Comparison of ENCODE assay signal across 8 mouse cellular contexts in the genomic region with DNA sequence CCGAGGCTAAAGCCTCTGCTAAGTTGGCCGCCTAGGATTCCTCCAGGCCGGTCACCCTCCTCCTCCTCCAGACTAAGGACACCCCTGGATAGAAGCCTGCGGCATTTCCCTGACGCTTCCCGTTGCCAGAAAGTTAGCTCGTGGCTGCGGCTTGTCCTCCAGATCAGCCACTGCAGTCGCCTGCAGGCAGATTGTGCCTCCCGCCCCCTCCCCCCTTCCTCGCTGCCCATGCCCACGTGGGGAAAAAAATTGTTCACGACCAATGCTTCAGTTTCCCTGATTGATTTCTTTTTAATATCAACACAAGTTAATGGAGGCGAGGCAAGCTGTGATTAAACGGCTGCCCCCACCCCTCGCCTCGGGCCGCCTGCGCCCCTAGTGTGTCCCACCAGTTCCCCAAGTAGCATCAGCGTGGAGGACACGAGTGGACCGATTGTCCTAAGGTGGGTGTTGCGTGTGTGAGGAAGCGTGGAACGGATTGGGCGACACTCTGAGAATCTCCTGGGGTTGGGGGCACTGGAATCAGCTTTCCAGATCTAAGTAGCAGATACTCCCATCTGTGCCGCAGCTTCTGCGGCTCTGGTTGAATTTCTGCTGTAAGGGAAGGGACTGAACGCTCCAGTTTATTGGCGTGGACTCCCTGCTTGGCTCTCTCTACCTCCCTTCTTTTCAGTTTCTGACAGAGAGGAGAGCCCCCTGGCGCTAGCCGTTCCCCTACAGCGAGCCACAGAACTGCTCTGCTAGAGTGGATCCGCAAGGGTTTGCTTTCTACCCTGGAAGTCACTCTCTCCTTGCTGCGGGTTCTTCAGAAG. TPM values are rescaled to one million over a fixed set of nuclear protein-coding genes. Genes with fewer than 3 reads are reported as not detected.
DNase-seq lines count a peak whose midpoint lies in the region; ATAC-seq and TF ChIP-seq lines count a peak whose summit lies in the region.

No protein-coding gene starts in this region.

- dilution Hi-C loops in CH12.LX (cut with MboI; ENCODE audit: extremely low pct_ligation_motif_present, extremely low pct_unique_long_range_greater_than_20kb, low sequenced_read_pairs): no loop called here

- no peaks in the 10 kb centered on the region for H3K9me3 ChIP-seq in CH12.LX (replicated peaks; ENCODE audit: low read length)
- no peaks in the 10 kb centered on the region for H3K9me3 ChIP-seq in embryonic facial prominence, embryonic 13.5 days
- no peaks in the 10 kb centered on the region for H3K9me3 ChIP-seq in limb, embryonic 13.5 days
- H3K9me3 ChIP-seq in midbrain, embryonic 14.5 days (ENCODE audit: control insufficient read depth, low read length): no peaks in the 10 kb centered on the region

- intact Hi-C loops in heart, postnatal 36 days (cut with DNase I): loop anchor here (2.0 to 10.0 kb wide), 4 partner anchors 13 to 1563 kb away; no protein-coding TSS in a partner anchor

- H3K36me3 ChIP-seq in CH12.LX (replicated peaks in 1 of 2; ENCODE audit: control insufficient read depth in 1 of 2, insufficient read depth in 1 of 2, low read length in 1 of 2): peaks cover 0 to 10% of the 10 kb centered on the region in 2 experiments
- H3K36me3 ChIP-seq in embryonic facial prominence, embryonic 13.5 days: peaks cover 5% of the 10 kb centered on the region; the same call in 1 of the 2 replicates
- no peaks in the 10 kb centered on the region for H3K36me3 ChIP-seq in limb, embryonic 13.5 days
- no peaks in the 10 kb centered on the region for H3K36me3 ChIP-seq in midbrain, embryonic 14.5 days (ENCODE audit: control insufficient read depth, insufficient read depth, low read length)

- peak in 1 of 2 experiments; percentile 48; a peak in 2 of 4 replicates for TF ChIP-seq CTCF in CH12.LX (conservative IDR thresholded peaks at IDR 0.05 in 1 of 2, IDR thresholded peaks at IDR 0.05 in 1 of 2; ENCODE audit: low read depth in 2 of 2, low read length in 2 of 2)

- H3K27me3 ChIP-seq in CH12.LX (replicated peaks): no peaks in the 10 kb centered on the region
- peaks cover 30% of the 10 kb centered on the region for H3K27me3 ChIP-seq in embryonic facial prominence, embryonic 13.5 days
- H3K27me3 ChIP-seq in limb, embryonic 13.5 days: peaks cover 28% of the 10 kb centered on the region
- H3K27me3 ChIP-seq in midbrain, embryonic 14.5 days (ENCODE audit: control insufficient read depth, insufficient read depth, low read length): peaks cover 12% of the 10 kb centered on the region

- in situ Hi-C loops in CH12.LX (cut with MboI; ENCODE audit: low pct_ligation_motif_present, low pct_unique_long_range_greater_than_20kb, low sequenced_read_pairs): loop anchor here (25.0 kb wide), 3 partner anchors 520 to 1570 kb away; no protein-coding TSS in a partner anchor

- peak; percentile 19 for TF ChIP-seq RAD21 in CH12.LX (IDR thresholded peaks at IDR 0.05; ENCODE audit: low read depth, low read length)

- no peak for ATAC-seq in embryonic facial prominence, embryonic 13.5 days (ENCODE audit: insufficient number of reproducible peaks, insufficient read depth, low FRiP score, low TSS enrichment, low read depth)
- no peak; the same call in 1 of the 2 replicates for ATAC-seq in limb, embryonic 13.5 days (ENCODE audit: low FRiP score, low read depth)
- ATAC-seq in midbrain, embryonic 14.5 days (ENCODE audit: low FRiP score, low TSS enrichment): no peak
- ATAC-seq in inflammation-experienced regulatory T-cells, adult 6 months: no peak

- H3K79me2 ChIP-seq in CH12.LX (replicated peaks; ENCODE audit: control insufficient read depth, extremely low read depth, insufficient read depth, poor library complexity, severe bottlenecking): peaks cover 35% of the 10 kb centered on the region

- under 1% methylated on average over 35 of the region's 35 CpGs for WGBS in embryonic facial prominence, embryonic 13.5 days
- WGBS in limb, embryonic 13.5 days: under 1% methylated on average over 35 of the region's 35 CpGs
- under 1% methylated on average over 35 of the region's 35 CpGs for WGBS in midbrain, embryonic 14.5 days

- TF ChIP-seq POLR2A in CH12.LX (IDR thresholded peaks at IDR 0.05; ENCODE audit: low read depth, low read length): no peak

- H3K27ac ChIP-seq in CH12.LX (ENCODE audit: insufficient read depth, low read depth): no peak overlapping the region; the same call in 1 of the 2 replicates
- H3K27ac ChIP-seq in embryonic facial prominence, embryonic 13.5 days: peak overlapping the region; percentile 83
- peak overlapping the region; percentile 80 for H3K27ac ChIP-seq in limb, embryonic 13.5 days
- H3K27ac ChIP-seq in midbrain, embryonic 14.5 days (replicated peaks; ENCODE audit: low read depth, low read length): peak overlapping the region; percentile 87

- peak overlapping the region; percentile 76 for H3K9ac ChIP-seq in CH12.LX (ENCODE audit: insufficient read depth, low read depth)
- H3K9ac ChIP-seq in embryonic facial prominence, embryonic 13.5 days: peak overlapping the region; percentile 87
- H3K9ac ChIP-seq in limb, embryonic 13.5 days: peak overlapping the region; percentile 85
- H3K9ac ChIP-seq in midbrain, embryonic 14.5 days (replicated peaks; ENCODE audit: low read length): peak overlapping the region; percentile 76

- peaks cover under 1 to 46% of the 10 kb centered on the region in 2 experiments; a peak in 2 of 4 replicates for H3K4me1 ChIP-seq in CH12.LX (ENCODE audit: control insufficient read depth in 1 of 2, insufficient read depth in 2 of 2)
- H3K4me1 ChIP-seq in embryonic facial prominence, embryonic 13.5 days: peaks cover 55% of the 10 kb centered on the region
- H3K4me1 ChIP-seq in limb, embryonic 13.5 days: peaks cover 64% of the 10 kb centered on the region
- peaks cover 34% of the 10 kb centered on the region for H3K4me1 ChIP-seq in midbrain, embryonic 14.5 days (ENCODE audit: control insufficient read depth, insufficient read depth, low read length)

- peak; percentile 57 to 80 for DNase-seq in adrenal gland, adult (ENCODE audit: inconsistent age in 2 of 2, low spot score in 1 of 2)
- no peak for DNase-seq in adrenal gland, adult 8-10 months
- no peak for DNase-seq in CH12.LX (ENCODE audit: extremely low read depth)
- peak; percentile 45 to 61 for DNase-seq in heart, postnatal 36 days
- peak; percentile 82 for DNase-seq in midbrain, embryonic 14.5 days

- peak overlapping the region; percentile 59 for H3K4me2 ChIP-seq in CH12.LX (ENCODE audit: insufficient read depth, low read depth, poor library complexity, severe bottlenecking)
- peak overlapping the region; percentile 92 for H3K4me2 ChIP-seq in embryonic facial prominence, embryonic 13.5 days
- H3K4me2 ChIP-seq in limb, embryonic 13.5 days (replicated peaks): peak overlapping the region; percentile 97
- peak overlapping the region; percentile 99 for H3K4me2 ChIP-seq in midbrain, embryonic 14.5 days (ENCODE audit: low read length)

- no peak for TF ChIP-seq EP300 in CH12.LX (IDR thresholded peaks at IDR 0.05; ENCODE audit: low read length)

- peak overlapping the region; percentile 67 to 75 (median 73) for H3K4me3 ChIP-seq in CH12.LX (replicated peaks in 1 of 3; ENCODE audit: low read depth in 2 of 3, low read length in 2 of 3, poor library complexity in 1 of 3)
- H3K4me3 ChIP-seq in embryonic facial prominence, embryonic 13.5 days: peak overlapping the region; percentile 74
- peak overlapping the region; percentile 71 for H3K4me3 ChIP-seq in limb, embryonic 13.5 days
- H3K4me3 ChIP-seq in midbrain, embryonic 14.5 days (replicated peaks; ENCODE audit: low read depth, low read length): peak overlapping the region; percentile 66

TF ChIP-seq in CH12.LX, 34 proteins besides CTCF, POLR2A, EP300 and RAD21:
- no peak for TF ChIP-seq E2F4 (IDR thresholded peaks at IDR 0.05; ENCODE audit: insufficient replicate concordance, low read depth, low read length)
- TF ChIP-seq POLR2AphosphoS2 (IDR thresholded peaks at IDR 0.05; ENCODE audit: low read depth, low read length): no peak
- TF ChIP-seq JUN (IDR thresholded peaks at IDR 0.05; ENCODE audit: insufficient read depth, low read depth, low read length): no peak
- peak; percentile 14 for TF ChIP-seq MYC (IDR thresholded peaks at IDR 0.05; ENCODE audit: low read depth, low read length)
- peak; percentile 39 for TF ChIP-seq SMC3 (IDR thresholded peaks at IDR 0.05; ENCODE audit: low read depth, low read length)
- TF ChIP-seq CHD1 (IDR thresholded peaks at IDR 0.05; ENCODE audit: low read depth, low read length): 0 out of 2 replicates have a peak, but pooled peaks have one; percentile 58
- TF ChIP-seq SIN3A (IDR thresholded peaks at IDR 0.05; ENCODE audit: low read length): 0 out of 2 replicates have a peak, but pooled peaks have one; percentile 21
- 0 out of 2 replicates have a peak, but pooled peaks have one; percentile 15 for TF ChIP-seq TCF12 (IDR thresholded peaks at IDR 0.05; ENCODE audit: low read depth, low read length)
- TF ChIP-seq IRF4 (IDR thresholded peaks at IDR 0.05; ENCODE audit: low read depth, low read length): 0 out of 2 replicates have a peak, but pooled peaks have one; percentile 23
- TF ChIP-seq MXI1 (IDR thresholded peaks at IDR 0.05; ENCODE audit: low read depth, low read length): no peak
TF ChIP-seq in CH12.LX: peak in this region for 6.

RNA-seq across cellular contexts. Expression of gene Nrp2, which starts 4.2 kb away (rescaled TPM):
- total RNA-seq in adrenal gland, adult 8-10 months (2022): 10 to 100 TPM; 38.0 to 54.0 (median 45.8) TPM
- total RNA-seq in CH12.LX (2012; rRNA removed): 15.6 and 17.3 TPM in 2 replicates
- total RNA-seq in CH12.LX (2014; rRNA removed): 15.7 and 16.4 TPM in 2 replicates
- 22.9 and 24.4 TPM in 2 replicates for polyA plus RNA-seq in CH12.LX (2012; ENCODE audit: insufficient read length, low read depth)
- 48.3 and 51.3 TPM in 2 replicates for polyA plus RNA-seq in embryonic facial prominence, embryonic 13.5 days (2015; fragmentation: Nextera tagmentation; extraction: Ambion mirVana)
- 10 to 100 TPM; 25.3 to 28.3 TPM for total RNA-seq in heart, postnatal 36 days (2021)
- 39.6 and 40.4 TPM in 2 replicates for polyA plus RNA-seq in limb, embryonic 13.5 days (2015; fragmentation: Nextera tagmentation; extraction: Ambion mirVana)
- polyA plus RNA-seq in midbrain, embryonic 14.5 days (2014; fragmentation: Nextera tagmentation; extraction: Ambion mirVana): 17.6 and 19.5 TPM in 2 replicates
- under 1 TPM in 1 of 3 experiments, not detected in 2; 0.05 TPM for polyA plus RNA-seq in inflammation-experienced regulatory T-cells, adult 6 months (2017; shearing (Covaris generic))

Comparison
In these comparisons a context has a peak if more than half of its experiments do, and no peak if none do; other contexts are left out.
1. DNase-seq: peak in adrenal gland, adult (2 of 2), heart, postnatal 36 days (2 of 2) and midbrain, embryonic 14.5 days (single experiment); none in adrenal gland, adult 8-10 months (single experiment) and CH12.LX (single experiment).
2. RNA of gene Nrp2, which starts 4.2 kb away (polyA plus RNA-seq): 48.3 to 51.3 TPM in embryonic facial prominence, embryonic 13.5 days, 39.6 to 40.4 TPM in limb, embryonic 13.5 days, 22.9 to 24.4 TPM in CH12.LX and 17.6 to 19.5 TPM in midbrain, embryonic 14.5 days; 0.05 TPM in inflammation-experienced regulatory T-cells, adult 6 months; every median in the first group is over 10 times any median in the second.
3. Peak in every context shown above with its lines, with median percentiles within 50 percentile points of each other: H3K4me2 ChIP-seq, H3K4me3 ChIP-seq and H3K9ac ChIP-seq.